Mouse (Mus musculus) heart, embryonic 15.5 days (tissue): ENCODE results near the gene Ppp2r2c. TPM values are rescaled to one million over a fixed set of nuclear protein-coding genes. Genes with fewer than 3 reads are reported as not detected.

Experiments
- ATAC-seq: fragments of 200-750 bp; cut with Nextera tagmentation; replicated peaks from 2 replicates; pipeline ENCODE4 v1.8.0; 2017; ENCODE audit warnings: low read depth, moderate TSS enrichment; ENCODE audit not compliant: insufficient number of reproducible peaks, insufficient read depth, low FRiP score
- H3K27ac ChIP-seq: fragments of 300-500 bp; sonication (generic); 2 replicates; pipeline ENCODE4 v1.5.1; 2015; ENCODE audit warnings: mild to moderate bottlenecking, inconsistent platforms
- H3K27me3 ChIP-seq: fragments of 300-500 bp; sonication (generic); 2 replicates; pipeline ENCODE4 v1.6.1; 2015; ENCODE audit warnings: inconsistent platforms
- H3K36me3 ChIP-seq: fragments of 300-500 bp; sonication (generic); 2 replicates; pipeline ENCODE4 v1.6.1; 2015; ENCODE audit warnings: mild to moderate bottlenecking, inconsistent platforms
- H3K4me1 ChIP-seq: fragments of 300-500 bp; sonication (generic); replicated peaks from 2 replicates; pipeline ENCODE4 v1.6.1; 2015; ENCODE audit warnings: inconsistent platforms
- H3K4me2 ChIP-seq: fragments of 300-500 bp; sonication (generic); 2 replicates; pipeline ENCODE4 v1.6.1; 2015; ENCODE audit warnings: inconsistent platforms, mild to moderate bottlenecking, moderate library complexity
- H3K4me3 ChIP-seq: fragments of 300-500 bp; sonication (generic); 2 replicates; pipeline ENCODE4 v1.5.1; 2015; ENCODE audit warnings: mild to moderate bottlenecking, inconsistent platforms
- H3K9ac ChIP-seq: fragments of 300-500 bp; sonication (generic); 2 replicates; pipeline ENCODE4 v1.6.1; 2015; ENCODE audit warnings: mild to moderate bottlenecking, inconsistent platforms
- H3K9me3 ChIP-seq: fragments of 300-500 bp; sonication (generic); replicated peaks from 2 replicates; pipeline ENCODE4 v1.6.1; 2016; ENCODE audit warnings: inconsistent platforms
- WGBS: fragments of 180-500 bp; shearing (Covaris S2); methylation state at CpG from one replicate; pipeline ENCODE4 v1.1.7; 2015; ENCODE audit warnings: mixed read lengths; 5-methylcytosine and 5-hydroxymethylcytosine counted together
- polyA plus RNA-seq: library from polyadenylated mRNA; unstranded; fragments of >200 nt; fragmentation: Nextera tagmentation; extraction: Ambion mirVana; gene quantifications from 2 replicates; pipeline ENCODE4 v1.2.1, GENCODE M21; 2015

Gene Ppp2r2c
- polyA plus RNA-seq, 1 experiment from 2014 or later = 0.10 TPM

DNA sequence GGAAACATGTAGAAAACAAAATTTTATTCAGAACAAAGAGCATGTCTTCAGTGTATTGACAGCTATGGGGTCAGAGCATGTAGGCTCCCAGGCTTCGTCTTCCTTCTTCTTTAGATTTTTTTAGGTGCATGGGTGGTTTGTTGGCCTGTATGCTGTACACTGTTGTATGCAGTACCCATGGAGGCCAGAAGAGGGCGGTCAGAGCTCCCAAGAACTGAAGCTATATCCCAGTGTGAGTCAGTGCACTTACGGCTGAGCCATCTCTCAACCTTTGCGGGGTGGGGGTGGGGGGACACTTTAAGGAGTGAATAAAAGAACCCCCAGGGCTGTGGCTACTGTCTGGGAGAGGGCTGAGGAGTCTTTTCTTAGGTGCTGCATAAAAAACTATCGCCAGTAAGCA lies 90.5 kb downstream of the Ppp2r2c start:
- no peak for ATAC-seq
- Histone ChIP-seq H3K27ac (no peak overlapping the region), H3K27me3 (no peaks in the 10 kb centered on the region), H3K4me1 (peaks cover 6% of the 10 kb centered on the region), H3K9ac (no peak overlapping the region), H3K4me2 (no peak overlapping the region), H3K36me3 (no peaks in the 10 kb centered on the region), H3K9me3 (no peaks in the 10 kb centered on the region), H3K4me3 (no peak overlapping the region)
- 35% methylated on average over 5 of the region's 5 CpGs for WGBS

DNA sequence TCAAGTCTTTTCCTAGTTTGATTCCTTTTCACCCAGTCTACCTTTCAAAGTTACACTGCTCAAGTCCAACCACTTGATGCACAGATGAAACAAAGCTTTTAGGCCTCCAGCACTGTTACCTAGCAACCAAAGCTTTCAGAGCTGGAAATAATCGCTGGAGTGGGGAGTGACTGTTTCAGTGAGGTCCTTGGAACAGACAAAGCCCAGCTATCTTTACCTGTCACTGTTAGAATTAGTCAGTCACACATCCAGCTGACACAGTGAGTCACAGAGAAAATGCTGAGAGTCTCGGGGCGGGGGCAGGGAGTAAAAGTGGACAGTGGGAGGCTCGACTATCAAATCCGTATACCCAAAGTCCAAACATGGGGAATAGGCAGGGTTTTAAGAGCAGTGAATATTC lies 92.2 kb downstream of the Ppp2r2c start:
- Histone ChIP-seq H3K4me1 (peaks cover 6% of the 10 kb centered on the region), H3K9ac (no peak overlapping the region), H3K9me3 (no peaks in the 10 kb centered on the region), H3K27ac (no peak overlapping the region), H3K36me3 (peaks cover 4% of the 10 kb centered on the region; the same call in 1 of the 2 replicates), H3K27me3 (no peaks in the 10 kb centered on the region), H3K4me3 (no peak overlapping the region), H3K4me2 (no peak overlapping the region; the same call in 1 of the 2 replicates)
- 17% methylated on average over 5 of the region's 5 CpGs for WGBS
- peak; percentile 60; the same call in 1 of the 2 replicates for ATAC-seq

GRCm38 (mm10) chr5:36971587-36971986 lies 103.3 kb downstream of the Ppp2r2c start:
- WGBS = 75% methylated on average over 8 of the region's 8 CpGs
- no peaks in the 10 kb centered on the region for H3K9me3 ChIP-seq
- no peak overlapping the region for H3K9ac ChIP-seq
- no peaks in the 10 kb centered on the region for H3K4me1 ChIP-seq
- H3K4me2 ChIP-seq = no peak overlapping the region
- H3K36me3 ChIP-seq = peaks cover 27% of the 10 kb centered on the region
- H3K27ac ChIP-seq = no peak overlapping the region
- H3K4me3 ChIP-seq = no peak overlapping the region
- no peak for ATAC-seq
- no peaks in the 10 kb centered on the region for H3K27me3 ChIP-seq

GRCm38 (mm10) chr5:36975336-36975735 lies 107.0 kb downstream of the Ppp2r2c start:
- WGBS = 81% methylated on average over 13 of the region's 13 CpGs
- peaks cover 9% of the 10 kb centered on the region; the same call in 1 of the 2 replicates for H3K36me3 ChIP-seq

DNA sequence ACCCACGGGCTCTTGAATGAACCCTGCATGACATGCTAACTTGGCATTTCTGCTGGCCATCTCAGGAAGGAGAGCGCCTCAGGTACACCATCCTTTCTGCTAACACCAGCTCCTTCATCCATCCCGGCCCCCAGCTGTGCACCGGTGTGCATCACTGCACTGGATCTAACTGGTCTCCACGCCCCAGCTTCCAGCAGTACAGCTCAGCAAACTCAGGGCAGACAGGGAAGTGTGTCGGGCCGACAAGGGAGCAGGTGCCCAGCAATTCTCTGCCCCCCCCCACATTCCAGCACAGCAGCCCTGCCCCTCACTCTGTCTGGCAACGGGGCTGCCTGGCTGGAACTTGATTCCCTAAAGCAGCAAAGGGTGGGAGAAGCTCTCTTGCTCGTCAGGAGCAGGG lies 109.5 kb downstream of the Ppp2r2c start:
- no peak overlapping the region for H3K4me2 ChIP-seq
- no peak for ATAC-seq
- no peak overlapping the region for H3K4me3 ChIP-seq

More at GRCm38 (mm10) chr5:36975336-36975735, 107.0 kb downstream of the Ppp2r2c start:
- Histone ChIP-seq H3K4me3 (no peak overlapping the region), H3K9me3 (no peaks in the 10 kb centered on the region), H3K27ac (no peak overlapping the region), H3K9ac (no peak overlapping the region), H3K4me1 (peaks cover 17% of the 10 kb centered on the region), H3K4me2 (no peak overlapping the region), H3K27me3 (no peaks in the 10 kb centered on the region)
- no peak for ATAC-seq

GRCm38 (mm10) chr5:36979001-36979400 lies 110.7 kb downstream of the Ppp2r2c start:
- Histone ChIP-seq H3K4me3 (no peak overlapping the region), H3K36me3 (peaks cover 8% of the 10 kb centered on the region), H3K27me3 (no peaks in the 10 kb centered on the region), H3K4me2 (no peak overlapping the region), H3K27ac (no peak overlapping the region), H3K9me3 (no peaks in the 10 kb centered on the region), H3K4me1 (peaks cover 17% of the 10 kb centered on the region), H3K9ac (no peak overlapping the region)
- WGBS = 57% methylated on average over 8 of the region's 8 CpGs
- ATAC-seq = no peak

More for the DNA sequence above, 109.5 kb downstream of the Ppp2r2c start:
- Histone ChIP-seq H3K9ac (no peak overlapping the region), H3K27ac (no peak overlapping the region), H3K9me3 (no peaks in the 10 kb centered on the region), H3K27me3 (no peaks in the 10 kb centered on the region), H3K36me3 (peaks cover 11% of the 10 kb centered on the region), H3K4me1 (peaks cover 17% of the 10 kb centered on the region)
- 67% methylated on average over 9 of the region's 9 CpGs for WGBS

GRCm38 (mm10) chr5:36979631-36980030 lies 111.3 kb downstream of the Ppp2r2c start:
- ATAC-seq = no peak
- WGBS = 67% methylated on average over 7 of the region's 7 CpGs
- Histone ChIP-seq H3K9ac (no peak overlapping the region), H3K36me3 (peaks cover 8% of the 10 kb centered on the region), H3K27ac (no peak overlapping the region), H3K4me1 (peaks cover 17% of the 10 kb centered on the region), H3K9me3 (no peaks in the 10 kb centered on the region), H3K4me2 (no peak overlapping the region), H3K4me3 (no peak overlapping the region), H3K27me3 (no peaks in the 10 kb centered on the region)

- no peak overlapping the region for H3K4me2 ChIP-seq
- no peak for ATAC-seq
- no peaks in the 10 kb centered on the region for H3K27me3 ChIP-seq
- WGBS = 91% methylated on average over 4 of the region's 4 CpGs
- H3K9me3 ChIP-seq = no peaks in the 10 kb centered on the region
- H3K36me3 ChIP-seq = peaks cover 8% of the 10 kb centered on the region
- peaks cover 28% of the 10 kb centered on the region for H3K4me1 ChIP-seq
- H3K4me3 ChIP-seq = no peak overlapping the region
- H3K27ac ChIP-seq = no peak overlapping the region
- no peak overlapping the region for H3K9ac ChIP-seq
Observed at GRCm38 (mm10) chr5:36982271-36982670, 114.0 kb downstream of the Ppp2r2c start.

DNA sequence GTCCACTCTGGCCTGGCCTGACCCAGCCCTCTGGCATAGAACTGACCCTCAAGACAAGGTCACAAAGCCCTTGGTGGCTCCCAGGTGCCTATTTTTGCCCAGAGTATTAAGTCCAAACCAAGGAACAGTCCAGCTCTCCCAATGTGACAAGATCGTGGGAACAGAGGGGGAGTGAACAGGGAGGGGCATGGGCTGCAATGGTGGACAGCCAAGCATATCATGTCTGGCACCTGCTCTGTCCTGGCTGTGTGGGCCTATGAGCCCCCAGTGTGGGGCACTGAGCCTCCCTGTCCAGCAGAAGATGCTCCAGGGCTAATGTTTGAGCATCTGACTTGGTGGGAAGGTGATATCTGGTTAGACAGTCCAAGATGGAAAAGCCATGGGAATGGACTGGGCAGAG lies 118.3 kb downstream of the Ppp2r2c start:
- Histone ChIP-seq H3K4me2 (no peak overlapping the region), H3K9me3 (no peaks in the 10 kb centered on the region), H3K27ac (no peak overlapping the region), H3K27me3 (no peaks in the 10 kb centered on the region), H3K4me3 (no peak overlapping the region), H3K4me1 (peaks cover 26% of the 10 kb centered on the region), H3K36me3 (peaks cover under 1% of the 10 kb centered on the region; the same call in 1 of the 2 replicates), H3K9ac (no peak overlapping the region)
- 46% methylated on average over 1 of the region's 1 CpGs for WGBS
- no peak for ATAC-seq

GRCm38 (mm10) chr5:36988124-36988780 lies 119.9 kb downstream of the Ppp2r2c start:
- H3K36me3 ChIP-seq = no peaks in the 10 kb centered on the region
- peaks cover 26% of the 10 kb centered on the region for H3K4me1 ChIP-seq
- H3K9me3 ChIP-seq = no peaks in the 10 kb centered on the region
- no peaks in the 10 kb centered on the region for H3K27me3 ChIP-seq
- H3K4me2 ChIP-seq = peak overlapping the region; percentile 95
- H3K27ac ChIP-seq = peak overlapping the region; percentile 70
- peak overlapping the region; percentile 76 for H3K9ac ChIP-seq
- WGBS = 11% methylated on average over 24 of the region's 24 CpGs
- ATAC-seq = peak; percentile 8; the same call in 1 of the 2 replicates
- peak overlapping the region; percentile 65 for H3K4me3 ChIP-seq

DNA sequence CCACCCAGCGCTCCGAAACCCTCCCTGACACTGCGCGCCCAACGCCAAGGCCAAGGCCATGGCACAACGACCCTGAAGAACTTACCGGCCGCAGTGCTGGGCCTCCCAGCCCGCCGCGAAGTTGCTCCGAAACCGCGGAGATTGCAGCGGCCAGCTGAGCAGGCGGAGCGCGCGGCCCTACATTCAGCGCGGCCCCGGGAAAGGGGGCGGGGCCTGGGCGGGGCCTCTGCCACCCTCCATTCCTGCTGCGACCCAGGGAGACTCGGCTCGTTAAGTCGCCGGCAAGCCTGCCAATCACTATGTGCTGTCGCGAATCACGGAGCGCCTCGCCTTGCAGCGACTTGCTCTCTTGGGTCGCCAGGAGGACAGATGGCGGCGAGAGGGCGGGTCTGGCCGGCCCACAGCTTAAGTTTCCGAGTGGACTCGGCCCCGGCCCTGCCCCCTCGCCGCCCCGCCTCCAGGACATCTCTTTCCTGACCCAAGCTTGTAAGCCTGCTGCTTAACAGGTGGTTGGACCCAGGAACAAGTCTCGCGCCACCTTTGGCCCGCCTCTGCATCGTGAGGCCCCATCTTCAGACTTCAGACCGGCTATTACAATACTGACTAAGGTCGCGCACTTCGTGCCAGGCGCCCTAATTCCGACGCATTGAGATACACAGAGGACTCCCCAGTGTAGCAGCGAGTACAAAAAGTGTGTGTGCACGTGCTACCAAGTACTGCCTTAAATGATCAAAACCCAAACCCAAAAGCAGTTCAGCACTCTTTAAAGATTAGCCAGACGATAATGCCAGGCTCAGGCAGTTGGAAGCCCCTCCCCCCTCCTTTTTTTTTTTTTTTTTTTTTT lies 120.7 kb downstream of the Ppp2r2c start, which contains the start of gene Wfs1:
TSS of gene Wfs1 (minus strand) at position 425 of the 844 bp plus-strand sequence.
- peak within 1 kb of the TSS; percentile 65 for H3K4me3 ChIP-seq
- no peaks in the 10 kb centered on the region for H3K27me3 ChIP-seq
- H3K9ac ChIP-seq = peak within 1 kb of the TSS; percentile 76
- peak within 1 kb of the TSS; percentile 70 for H3K27ac ChIP-seq
- peaks cover 26% of the 10 kb centered on the region for H3K4me1 ChIP-seq
- peak; percentile 99 for ATAC-seq
- WGBS = under 1% methylated on average over 60 of the region's 60 CpGs
- H3K9me3 ChIP-seq = no peaks in the 10 kb centered on the region
- H3K36me3 ChIP-seq = no peaks in the 10 kb centered on the region
- H3K4me2 ChIP-seq = peak within 1 kb of the TSS; percentile 95
